Mouse (Mus musculus) granulocyte monocyte progenitor cell, adult 5-6 weeks (primary cell): ENCODE data around the gene Ppp2r5c. TPM values are rescaled to one million over a fixed set of nuclear protein-coding genes. Genes with fewer than 3 reads are reported as not detected.
A peak's percentile ranks its signal among the peaks of the same experiment; 100 is the strongest.

Source experiments
- ATAC-seq: replicated peaks from 2 replicates; pipeline ENCODE4 v1.8.0; 2016; ENCODE audit warnings: mild to moderate bottlenecking, moderate TSS enrichment, inconsistent platforms; ENCODE audit not compliant: poor library complexity, severe bottlenecking
- total RNA-seq, 2 experiments: library from RNA; stranded (forward) in 1 of 2; stranded (reverse) in 1 of 2; fragments of 200-712, 200-1000 nt in 1 of 2; fragments of >200 nt in 1 of 2; fragmentation: Nextera tagmentation in 1 of 2; gene quantifications; 2 replicates each; pipeline ENCODE4 v1.2.3; 2014 to 2017

Ppp2r5c gene
- total RNA-seq, 2 experiments from 2014 or later = 113 to 215 TPM

DNA sequence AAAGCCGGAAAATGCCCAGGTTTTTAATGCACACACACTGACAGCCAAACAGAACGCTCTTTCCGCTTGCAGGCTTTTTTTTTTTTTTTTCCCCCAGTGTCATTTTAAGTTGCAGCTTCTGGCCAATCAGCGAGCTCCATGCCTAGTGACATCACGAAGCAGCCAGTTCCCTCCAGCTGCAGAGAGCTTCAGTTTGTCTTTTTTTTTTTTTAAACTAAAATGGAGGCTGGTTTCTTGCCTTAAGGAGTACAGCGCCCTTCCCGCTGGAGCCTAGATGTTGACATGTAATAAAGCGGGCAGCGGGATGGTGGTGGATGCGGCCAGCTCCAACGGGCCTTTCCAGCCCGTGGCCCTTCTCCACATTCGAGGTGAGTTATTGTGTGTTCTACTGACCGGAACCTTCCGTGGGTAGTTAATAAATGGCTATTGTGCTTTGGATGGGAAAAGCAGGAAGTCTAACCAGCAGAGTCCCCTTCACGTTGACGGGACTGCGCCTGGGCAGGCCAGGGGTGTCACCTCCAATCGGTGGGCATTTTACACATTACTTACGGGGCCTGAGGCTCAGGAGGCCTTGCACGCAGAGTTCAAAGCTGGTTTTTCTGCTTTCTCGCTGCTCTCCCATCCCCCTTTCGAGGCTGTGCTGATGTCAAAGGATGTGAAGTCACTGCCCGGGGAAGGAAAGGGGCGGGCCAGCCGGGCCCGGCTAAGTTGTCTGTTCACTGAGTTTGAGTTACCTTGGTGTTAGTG lies 38.8 kb downstream of the Ppp2r5c start:
- ATAC-seq = peak; percentile 86

DNA sequence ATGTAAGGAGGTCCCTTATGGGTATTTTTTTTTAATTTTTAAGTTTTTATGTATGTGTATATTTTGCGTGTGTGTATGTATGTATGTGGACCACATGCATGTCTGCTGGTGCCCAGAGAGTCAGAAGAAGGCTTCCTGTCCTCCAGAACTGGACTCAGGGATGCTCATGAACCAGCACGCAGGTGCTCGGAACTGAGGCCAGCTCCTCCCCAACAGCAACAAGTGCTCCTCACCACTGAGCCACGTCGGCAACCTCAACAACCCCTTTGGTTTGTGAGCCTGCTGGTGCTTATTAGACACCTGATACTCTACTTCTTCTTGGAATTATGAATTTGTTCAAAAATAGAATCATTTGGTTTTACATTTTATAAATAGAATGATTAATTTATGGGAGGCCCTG lies 39.9 kb downstream of the Ppp2r5c start:
- ATAC-seq = no peak

DNA sequence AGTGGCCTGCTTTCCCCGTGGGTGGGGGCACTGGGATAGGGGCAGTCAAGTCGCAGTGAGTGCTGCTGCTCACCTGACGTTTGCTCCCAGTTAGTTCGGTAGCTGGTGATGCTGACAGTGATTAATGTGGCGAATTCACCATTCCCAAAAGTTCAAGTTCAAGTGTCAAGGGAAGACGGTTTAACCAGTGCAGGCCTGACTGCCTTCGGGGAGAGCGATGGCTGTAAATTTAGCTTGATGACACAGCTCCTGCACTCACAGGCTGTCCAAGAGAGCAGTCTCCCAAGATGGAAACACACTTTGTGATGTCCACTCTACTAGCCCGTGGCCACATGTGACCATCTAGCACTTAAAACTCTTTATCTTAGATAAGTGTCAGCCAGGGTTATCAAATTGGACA lies 41.1 kb downstream of the Ppp2r5c start:
- no peak for ATAC-seq

DNA sequence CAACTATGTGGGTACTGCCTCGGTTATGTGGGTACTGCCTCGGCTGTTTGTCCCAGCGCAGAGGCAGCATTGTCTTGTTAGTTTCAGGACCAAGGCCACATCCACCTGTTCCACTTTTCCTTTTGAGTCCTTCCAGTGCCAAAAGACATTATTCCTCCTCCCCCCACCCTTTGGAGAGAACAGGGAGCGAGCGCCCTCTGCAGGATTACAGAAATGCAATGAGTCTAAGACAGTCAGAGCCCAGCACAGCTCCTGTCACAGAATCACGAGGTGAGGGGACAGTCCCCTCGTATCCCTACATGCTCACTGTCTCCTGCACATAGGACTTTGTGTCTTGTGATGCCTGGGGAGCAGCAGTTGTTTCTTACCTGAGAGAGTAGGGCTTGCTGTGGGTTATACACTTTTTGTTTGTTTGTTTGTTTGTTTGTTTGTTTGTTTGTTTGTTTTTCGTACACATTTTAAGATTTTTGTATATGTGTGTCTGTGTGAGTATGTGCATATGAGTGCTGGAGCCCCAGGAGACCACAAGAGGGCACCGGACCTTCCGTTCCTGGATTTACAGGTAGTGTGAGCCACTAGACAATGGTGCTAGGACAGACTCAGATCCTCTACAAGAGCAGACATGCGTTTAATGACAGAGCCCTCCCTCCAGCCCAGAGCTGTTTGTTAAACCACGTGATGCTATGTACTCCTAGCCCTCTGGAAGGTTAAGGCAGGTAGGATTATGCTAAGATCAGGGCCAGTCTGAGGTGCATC lies 43.2 kb downstream of the Ppp2r5c start:
- no peak for ATAC-seq

DNA sequence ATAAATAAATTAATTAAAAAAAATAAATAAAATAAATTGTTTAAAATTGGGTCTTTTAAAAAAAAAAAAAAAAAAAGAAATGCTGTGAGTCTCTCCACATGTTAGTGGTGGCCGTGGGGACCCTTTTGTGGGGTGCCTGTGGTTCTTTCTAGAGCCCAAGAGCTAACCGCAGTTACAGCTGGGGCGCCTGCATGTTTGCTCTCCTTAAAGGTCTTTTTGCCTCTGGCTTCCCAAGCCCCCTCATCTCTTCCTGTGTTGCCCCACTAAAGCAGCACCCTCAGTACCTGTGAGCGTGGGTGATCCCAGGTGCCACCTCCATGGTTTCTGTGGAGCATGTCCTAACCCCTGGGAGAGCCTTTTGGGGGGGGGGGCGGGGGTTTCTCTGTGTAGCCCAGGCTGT lies 45.5 kb downstream of the Ppp2r5c start:
- no peak for ATAC-seq

DNA sequence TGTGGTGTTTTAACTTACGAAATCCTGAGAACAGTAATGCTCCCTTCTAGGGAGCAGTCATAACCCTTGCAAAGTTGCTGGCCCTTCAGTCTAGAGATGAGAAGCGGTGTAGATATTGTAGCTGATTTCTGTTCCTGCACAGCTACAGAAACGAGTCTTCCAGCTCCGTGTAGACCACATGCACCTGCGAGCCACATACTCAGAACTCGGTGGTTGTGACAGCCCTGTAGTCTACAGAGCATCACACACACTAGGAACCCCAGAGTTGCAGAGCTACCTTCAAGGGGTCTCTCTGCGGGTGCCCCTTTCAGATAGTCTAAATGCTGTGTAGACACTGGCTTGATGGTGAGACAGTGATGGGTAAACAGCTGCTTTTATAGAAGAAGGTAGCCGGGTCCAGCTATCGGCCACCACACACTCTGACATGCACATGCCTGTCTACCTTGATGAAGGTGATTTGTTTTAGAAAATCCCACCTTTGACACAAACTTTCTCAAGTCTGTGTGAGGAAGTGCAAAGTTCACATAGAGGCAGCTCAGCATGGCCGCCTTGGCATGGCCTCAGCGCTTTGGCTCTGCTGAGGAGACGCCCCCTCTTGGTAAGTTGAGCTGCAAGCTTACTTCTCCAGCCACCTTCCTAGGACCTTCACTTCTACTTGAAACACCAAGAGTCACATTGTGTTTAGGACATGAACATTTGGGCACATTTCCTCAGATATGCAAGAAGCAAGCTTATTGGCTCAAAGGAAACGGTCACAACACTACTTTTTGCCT lies 46.9 kb downstream of the Ppp2r5c start:
- ATAC-seq = no peak

DNA sequence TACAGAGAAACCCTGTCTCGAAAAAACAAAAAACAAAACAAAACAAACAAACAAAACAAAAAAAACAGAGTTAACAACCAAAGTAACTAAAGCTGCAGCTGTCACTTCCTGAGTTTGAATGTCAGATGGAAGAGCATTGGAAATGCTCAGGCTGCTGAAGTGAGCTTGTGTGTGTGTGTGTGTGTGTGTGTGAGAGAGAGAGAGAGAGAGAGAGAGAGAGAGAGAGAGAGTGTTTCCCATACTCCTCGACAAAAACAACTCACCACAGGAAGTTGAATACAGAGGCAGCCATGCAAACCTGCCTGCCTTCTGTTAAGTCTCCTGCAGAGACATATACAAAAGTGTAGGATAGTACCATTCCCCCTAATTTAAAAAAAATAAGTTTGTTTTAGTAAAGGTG lies 47.9 kb downstream of the Ppp2r5c start:
- ATAC-seq = no peak

DNA sequence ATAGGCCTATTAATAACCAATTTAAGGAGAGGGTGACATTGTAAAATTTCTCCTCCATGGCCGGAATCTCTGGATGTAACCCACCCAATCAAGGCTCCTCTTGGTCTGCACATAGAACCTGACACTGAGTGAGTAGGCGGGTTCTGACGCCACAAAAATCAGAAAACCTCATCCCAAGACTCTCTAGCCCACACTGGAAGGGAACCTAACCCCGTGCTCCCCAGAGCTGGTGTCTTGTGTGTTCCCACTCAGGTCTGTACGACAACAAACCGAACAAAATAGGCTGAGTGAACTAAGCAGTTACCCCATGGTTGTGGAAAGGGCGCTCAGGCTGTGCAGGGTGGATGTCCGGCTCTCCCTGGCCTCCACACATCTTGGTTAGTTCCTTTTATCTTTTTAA lies 48.3 kb downstream of the Ppp2r5c start:
- ATAC-seq = no peak

DNA sequence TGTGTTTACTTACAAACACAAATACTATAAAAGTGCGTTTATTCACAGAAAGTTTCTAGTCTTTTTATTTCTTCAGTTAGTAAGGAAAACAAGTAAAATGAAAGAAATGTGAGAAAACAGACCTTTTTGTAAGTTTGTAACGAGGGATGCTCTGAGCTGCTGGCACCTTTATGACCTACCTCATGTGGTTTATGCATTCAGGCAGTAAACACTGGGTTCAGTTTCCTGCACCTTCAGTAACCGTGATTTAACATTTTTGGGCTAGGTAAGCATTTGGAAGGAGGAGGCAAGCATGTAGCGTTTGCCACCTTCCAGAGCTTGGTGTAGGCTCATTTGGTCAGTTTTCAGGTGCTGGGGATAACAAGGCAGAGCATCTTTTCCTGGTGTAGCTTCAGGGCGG lies 49.1 kb downstream of the Ppp2r5c start:
- no peak for ATAC-seq

DNA sequence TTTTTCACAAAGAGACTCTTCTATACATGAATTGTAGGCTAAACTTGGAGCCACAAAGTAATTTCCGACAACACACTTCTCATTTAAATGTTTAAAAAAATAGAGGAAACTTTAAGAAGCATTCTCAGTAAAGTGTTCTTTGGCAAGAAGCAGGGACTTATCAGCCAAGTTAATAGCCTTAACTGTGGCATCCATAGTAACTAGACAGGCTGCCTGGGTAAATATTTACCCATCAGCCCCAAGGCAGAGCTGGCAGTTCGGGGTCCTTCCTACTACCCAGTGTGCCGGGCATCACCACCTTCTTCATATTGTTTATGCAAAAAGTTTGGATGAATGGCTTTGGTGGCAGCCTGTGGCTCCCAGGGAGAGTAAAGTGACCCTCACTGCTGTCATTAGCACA lies 50.1 kb downstream of the Ppp2r5c start:
- no peak for ATAC-seq

DNA sequence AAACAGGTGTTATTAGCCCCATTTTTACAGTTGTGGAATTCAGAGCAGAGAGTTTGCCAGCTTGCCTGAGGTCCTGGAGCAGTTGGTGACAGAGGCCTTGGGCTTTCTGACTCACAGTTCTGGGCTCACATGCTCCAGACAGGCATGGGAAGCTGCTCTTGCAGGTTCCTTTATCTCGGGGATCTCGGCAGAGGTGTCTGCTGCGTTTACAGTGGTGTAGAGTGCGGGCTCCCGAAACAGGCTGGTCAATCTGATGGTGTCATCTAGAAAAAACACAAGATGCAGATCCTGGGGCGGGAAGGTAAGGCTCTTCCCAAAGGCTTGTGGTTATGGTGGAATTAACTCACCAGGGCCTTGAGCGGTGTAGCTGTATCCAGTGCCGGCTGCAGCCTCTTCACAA lies 50.6 kb downstream of the Ppp2r5c start:
- ATAC-seq = no peak

DNA sequence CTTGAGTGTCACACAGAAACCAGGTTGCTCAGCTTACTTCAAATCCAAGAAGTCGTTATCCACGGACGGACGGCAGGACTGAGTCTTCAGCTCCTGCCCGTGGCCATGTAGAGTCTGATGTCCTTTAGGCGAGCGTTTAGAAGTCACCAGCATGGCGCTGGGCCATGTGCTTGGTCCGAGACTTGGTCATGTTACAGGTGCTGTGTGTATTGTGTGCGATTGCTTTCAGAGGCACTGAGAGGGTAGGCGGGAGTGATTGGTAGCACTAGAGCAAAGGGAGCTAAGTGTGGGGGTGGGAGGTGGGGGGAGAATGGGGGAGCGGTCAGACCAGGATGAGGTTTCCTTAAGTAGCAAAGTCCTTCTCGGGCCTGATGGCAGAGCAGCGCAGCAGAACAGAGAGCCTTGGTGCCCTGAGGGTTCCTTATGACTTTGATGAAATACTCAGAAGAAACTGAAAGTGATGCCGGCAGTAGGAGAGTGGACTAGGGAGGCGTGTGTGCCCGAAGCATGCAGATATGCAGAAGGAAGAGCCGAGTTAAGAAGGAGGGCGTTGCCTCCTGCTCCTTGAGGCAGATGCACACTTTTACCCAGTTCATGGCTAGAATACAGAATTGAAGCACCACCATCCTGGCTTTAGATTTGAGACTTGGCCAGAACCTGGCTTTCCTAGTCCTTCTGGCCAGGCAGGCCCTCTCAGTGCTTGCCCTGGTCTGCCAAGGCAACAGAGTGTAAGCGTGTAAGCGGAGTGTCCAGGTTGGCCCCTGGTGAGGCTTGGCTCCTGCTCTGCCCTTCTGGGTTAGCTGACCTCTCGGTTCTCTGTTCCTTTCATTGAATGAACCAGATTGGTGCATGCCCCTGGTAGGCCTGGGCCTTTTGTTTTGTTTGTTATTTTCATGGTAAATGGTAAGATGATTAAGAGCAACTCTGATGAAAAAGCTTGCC lies 51.6 kb downstream of the Ppp2r5c start:
- ATAC-seq = peak; percentile 66

DNA sequence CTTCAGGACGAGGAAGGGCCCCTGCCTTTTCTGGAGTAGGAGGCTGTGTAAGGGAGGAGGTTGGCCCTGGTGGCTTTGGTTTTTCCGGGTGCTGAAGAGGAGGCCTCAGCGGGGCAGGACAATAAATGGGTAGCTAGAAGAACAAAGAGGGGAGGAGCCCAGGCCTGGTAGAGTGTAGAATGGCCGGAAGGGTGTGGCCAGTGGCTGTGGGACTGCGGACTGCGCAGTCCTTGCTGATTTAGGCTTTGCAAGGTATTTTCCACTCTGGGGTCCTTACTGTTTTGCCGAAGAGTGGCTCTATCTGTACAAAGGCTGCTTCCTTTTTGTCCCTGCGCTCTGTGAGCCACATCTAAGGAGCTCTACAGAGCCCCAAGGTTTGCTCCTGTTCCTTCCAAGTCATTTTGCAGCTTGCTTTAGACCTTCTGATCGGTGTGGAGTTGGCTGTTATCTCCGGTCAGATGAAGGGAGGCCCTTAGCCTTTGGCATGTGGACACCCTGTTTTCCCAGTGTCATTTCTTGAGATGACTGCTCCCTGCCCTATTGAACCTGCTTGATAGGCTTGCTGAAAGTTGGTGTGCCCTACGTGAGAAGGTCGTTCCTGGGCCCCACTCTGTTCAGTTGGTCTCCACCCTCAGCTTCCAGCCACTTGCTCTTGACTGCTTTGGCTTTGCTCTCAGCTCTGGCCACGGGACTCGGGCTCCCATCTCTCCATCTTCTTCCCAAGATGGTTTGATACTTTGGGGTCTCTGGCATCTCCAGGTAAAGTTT lies 52.5 kb downstream of the Ppp2r5c start:
- ATAC-seq = peak; percentile 70

DNA sequence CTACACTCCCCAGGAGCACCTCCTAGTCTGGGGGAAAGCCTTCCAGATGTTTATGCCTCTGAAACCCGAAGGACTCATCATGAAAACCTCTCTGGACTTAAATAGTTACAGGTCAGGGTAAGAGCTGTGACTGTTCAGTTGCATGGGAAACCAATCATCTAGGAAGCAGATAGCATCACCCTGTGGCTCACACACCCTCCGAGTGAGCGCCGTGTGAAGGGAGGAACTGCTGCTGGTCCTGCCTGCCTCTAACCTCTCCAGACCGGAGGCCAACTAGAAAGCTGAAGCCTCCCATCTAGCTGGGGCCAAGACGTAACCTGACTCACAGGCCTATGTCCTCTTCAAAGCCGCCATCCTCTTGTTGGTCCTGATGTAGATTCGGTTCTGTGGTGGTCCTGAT lies 53.2 kb downstream of the Ppp2r5c start:
- no peak for ATAC-seq

DNA sequence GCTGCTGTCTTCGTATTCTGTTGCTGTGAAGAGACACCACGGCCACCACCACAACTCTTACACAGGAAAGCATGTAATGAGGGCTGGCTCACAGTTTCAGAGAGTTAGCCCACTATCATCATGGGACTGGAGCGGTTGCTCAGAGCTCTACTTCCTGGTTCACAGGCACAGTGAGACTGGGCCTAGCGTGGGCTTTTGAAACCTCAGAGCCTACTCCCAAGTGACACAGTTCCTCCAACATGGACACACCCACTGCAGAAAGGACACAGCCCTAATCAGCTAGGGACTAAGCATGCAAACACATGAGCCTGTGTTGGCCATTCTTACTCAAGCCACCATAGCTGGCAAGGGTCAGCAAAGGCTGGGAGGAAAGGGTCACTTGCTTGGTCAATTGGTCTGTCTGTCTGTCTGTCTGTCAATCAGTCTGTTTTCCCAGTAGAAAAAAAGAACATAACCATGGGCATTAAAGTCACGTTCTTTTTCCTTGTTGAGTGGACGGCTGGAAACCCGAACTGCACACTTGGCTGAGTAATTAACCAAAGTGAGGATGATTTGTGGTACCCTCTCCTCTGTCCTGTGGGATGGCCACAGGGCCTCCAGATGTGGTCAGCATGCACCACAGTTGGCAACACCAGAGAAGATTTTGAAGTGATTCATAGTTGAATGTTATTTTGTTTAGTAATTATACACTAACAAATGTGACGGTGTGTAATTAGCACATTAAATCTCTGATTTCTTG lies 56.7 kb downstream of the Ppp2r5c start:
- peak; percentile 79 for ATAC-seq

DNA sequence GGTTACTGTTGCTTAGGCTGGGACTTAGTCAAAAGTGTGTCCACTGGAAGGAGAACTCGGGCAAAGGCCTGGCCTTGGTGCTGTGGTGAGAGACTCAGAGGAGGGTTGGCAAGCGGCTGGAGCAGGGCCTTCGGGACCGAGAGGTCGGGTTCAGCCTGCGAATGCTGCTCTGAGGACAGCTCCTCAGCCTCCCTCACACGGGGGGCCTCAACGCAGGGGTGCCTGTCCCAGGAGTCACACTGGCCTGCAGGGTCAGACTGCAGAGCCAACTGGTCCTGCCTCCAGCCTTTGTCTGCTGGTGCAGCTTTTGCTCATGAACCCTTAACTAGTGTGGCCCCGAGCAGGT lies 57.2 kb downstream of the Ppp2r5c start:
- no peak for ATAC-seq

DNA sequence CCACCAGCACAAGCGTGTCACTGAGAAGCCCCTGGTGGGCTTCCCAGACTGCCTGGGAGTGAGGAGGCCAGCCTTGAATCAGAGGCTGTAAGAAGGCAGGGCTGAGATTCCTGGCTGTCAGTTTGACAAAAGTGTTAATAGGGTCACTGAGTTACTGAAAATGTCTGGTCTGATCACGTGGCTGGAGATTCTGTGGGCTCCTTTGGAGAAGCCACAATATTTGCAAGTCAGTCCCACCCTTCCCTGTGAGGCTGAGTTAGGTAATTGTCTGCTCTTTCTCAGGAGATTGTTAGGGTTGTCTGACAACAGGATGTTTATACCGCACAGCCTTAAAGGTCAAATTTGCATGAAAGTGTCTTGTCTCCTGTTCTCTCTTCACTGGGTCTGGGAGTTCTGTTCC lies 57.9 kb downstream of the Ppp2r5c start:
- peak; percentile 24; the same call in 1 of the 2 replicates for ATAC-seq

DNA sequence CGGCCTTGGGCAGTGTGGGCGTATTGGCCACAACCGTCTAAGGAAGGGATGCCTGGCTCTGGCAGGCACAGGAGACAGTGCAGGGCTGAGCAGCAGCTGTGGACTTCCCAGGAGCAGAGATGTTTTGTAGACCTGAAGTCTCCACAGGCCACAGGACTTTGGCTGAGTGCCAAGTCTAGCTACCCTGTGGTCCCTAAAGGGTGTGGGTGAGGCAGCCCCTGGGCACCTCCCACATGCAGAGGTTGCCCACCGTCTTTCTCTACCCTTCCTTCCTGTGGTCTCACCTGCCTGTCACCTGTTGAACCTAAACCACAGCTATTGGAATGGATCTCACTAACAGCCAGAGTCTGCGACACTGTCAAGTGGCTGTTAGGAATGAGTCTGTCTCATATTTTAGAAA lies 59.1 kb downstream of the Ppp2r5c start:
- no peak for ATAC-seq
